Mouse (Mus musculus): Measurements from ENCODE around the gene Uqcr10.

DNA sequence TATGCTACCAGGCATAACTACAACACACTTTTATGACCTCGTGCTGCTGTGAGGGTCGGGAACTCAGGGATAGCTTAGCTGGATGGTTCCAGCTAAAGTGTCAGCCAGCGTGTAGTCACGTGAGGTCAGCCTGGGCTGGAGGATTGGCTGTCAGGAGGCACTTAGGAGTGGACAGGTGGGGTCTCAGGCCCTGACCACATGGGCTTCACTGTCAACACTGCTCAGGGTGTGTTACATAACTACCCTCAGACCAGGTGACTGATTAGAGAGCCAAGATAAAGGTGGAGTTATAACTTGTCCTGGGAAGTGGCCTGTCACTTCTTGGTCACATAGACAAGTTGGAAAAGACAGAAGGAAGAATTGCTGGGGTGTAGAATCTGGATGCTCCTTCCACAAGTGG lies 11.5 kb upstream of the Uqcr10 start:
- no peak for TF ChIP-seq CTCF (IDR thresholded peaks at IDR 0.05)
- TF ChIP-seq EP300 (IDR thresholded peaks at IDR 0.05) = no peak
